Mouse (Mus musculus): ENCODE results near the gene Ppl. TPM values are rescaled to one million over a fixed set of nuclear protein-coding genes. Genes with fewer than 3 reads are reported as not detected.

Gene Ppl
- polyA plus RNA-seq, 1 experiment from 2014 or later, result 0.80 TPM

DNA sequence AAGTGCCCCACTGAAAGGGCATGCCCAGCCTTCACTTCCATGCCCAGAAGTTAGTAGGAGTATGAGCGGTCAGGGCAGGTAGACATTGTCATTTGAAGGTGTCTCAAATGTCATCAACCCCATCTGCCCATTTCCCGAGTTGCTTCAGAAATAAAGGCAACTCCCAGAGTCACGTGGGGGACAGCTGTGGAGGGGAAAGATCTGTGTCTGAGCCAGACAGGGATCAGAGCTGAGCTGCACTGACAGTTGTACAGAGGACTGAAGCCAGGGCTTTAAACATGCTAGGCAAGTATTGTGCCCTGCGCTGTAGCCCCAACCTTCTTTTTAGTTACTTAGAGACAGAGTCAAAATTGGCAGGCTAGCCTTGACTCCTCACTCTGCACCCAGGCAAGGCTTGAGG, 12.4 kb downstream of the Ppl start:
- 85% methylated on average over 4 of the region's 4 CpGs for WGBS
- no peak for ATAC-seq (ENCODE audit: low FRiP score, low read depth)
- H3K27me3 ChIP-seq (replicated peaks), result 0 out of 2 replicates have a peak, but pooled peaks cover 5% of the 10 kb centered on the region
- no peak overlapping the region for H3K4me2 ChIP-seq (replicated peaks)
- no peak overlapping the region for H3K9ac ChIP-seq
- H3K4me3 ChIP-seq, result no peak overlapping the region
- H3K4me1 ChIP-seq, result no peaks in the 10 kb centered on the region
- no peak overlapping the region for H3K27ac ChIP-seq
- H3K9me3 ChIP-seq, result no peaks in the 10 kb centered on the region
- no peaks in the 10 kb centered on the region for H3K36me3 ChIP-seq

DNA sequence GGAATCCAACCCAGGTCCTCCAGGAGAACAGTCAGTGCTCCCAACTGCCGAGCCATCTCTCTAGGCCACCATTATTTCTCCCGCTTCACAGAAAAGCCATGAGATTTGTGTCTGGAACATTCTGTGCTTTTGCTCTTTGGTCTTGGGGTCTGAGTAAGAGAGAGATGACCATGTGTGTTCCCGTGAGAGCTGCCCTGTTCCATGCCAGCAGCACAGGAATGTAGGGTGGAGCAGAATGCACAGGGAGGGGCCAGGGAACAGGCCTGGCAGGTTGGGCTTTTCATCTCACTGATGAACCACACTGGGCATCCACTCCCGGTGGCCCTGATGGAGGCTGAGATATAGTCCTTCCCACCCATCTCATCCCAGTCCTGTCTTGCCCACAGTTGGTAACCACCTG, 12.8 kb downstream of the Ppl start:
- ATAC-seq (ENCODE audit: low FRiP score, low read depth), result no peak
- Histone ChIP-seq H3K27me3 (replicated peaks) (0 out of 2 replicates have a peak, but pooled peaks cover 5% of the 10 kb centered on the region), H3K9me3 (no peaks in the 10 kb centered on the region), H3K27ac (no peak overlapping the region), H3K36me3 (no peaks in the 10 kb centered on the region), H3K4me1 (no peaks in the 10 kb centered on the region), H3K9ac (no peak overlapping the region), H3K4me2 (replicated peaks) (no peak overlapping the region), H3K4me3 (no peak overlapping the region)
- WGBS, result 83% methylated on average over 4 of the region's 4 CpGs

DNA sequence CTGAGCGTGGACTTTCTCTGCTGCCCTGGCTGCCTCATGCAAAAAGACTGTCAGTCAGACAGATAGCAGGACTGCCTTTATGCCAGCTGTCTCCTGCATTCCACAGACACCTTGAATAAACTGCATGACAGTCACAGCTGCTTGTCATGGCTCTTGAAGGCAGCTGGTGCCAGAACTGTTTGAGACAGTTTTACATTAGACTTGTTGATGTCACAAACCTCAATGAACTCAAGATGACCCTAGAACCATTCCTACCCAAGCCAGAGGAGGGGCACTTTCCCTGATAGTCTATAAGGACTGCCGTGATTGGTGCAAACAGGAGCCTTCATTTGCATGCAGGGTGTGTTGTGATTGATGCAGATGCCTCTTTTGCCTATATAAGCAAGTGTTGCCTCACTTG, 18.6 kb downstream of the Ppl start:
- no peak overlapping the region for H3K9ac ChIP-seq
- no peak overlapping the region for H3K27ac ChIP-seq
- H3K36me3 ChIP-seq, result no peaks in the 10 kb centered on the region
- no peaks in the 10 kb centered on the region for H3K9me3 ChIP-seq
- H3K4me1 ChIP-seq, result no peaks in the 10 kb centered on the region
- no peaks in the 10 kb centered on the region for H3K27me3 ChIP-seq (replicated peaks)
- whole genome bisulfite sequencing, result 72% methylated on average over 2 of the region's 2 CpGs
- no peak overlapping the region for H3K4me3 ChIP-seq
- no peak overlapping the region for H3K4me2 ChIP-seq (replicated peaks)
- no peak for ATAC-seq (ENCODE audit: low FRiP score, low read depth)

DNA sequence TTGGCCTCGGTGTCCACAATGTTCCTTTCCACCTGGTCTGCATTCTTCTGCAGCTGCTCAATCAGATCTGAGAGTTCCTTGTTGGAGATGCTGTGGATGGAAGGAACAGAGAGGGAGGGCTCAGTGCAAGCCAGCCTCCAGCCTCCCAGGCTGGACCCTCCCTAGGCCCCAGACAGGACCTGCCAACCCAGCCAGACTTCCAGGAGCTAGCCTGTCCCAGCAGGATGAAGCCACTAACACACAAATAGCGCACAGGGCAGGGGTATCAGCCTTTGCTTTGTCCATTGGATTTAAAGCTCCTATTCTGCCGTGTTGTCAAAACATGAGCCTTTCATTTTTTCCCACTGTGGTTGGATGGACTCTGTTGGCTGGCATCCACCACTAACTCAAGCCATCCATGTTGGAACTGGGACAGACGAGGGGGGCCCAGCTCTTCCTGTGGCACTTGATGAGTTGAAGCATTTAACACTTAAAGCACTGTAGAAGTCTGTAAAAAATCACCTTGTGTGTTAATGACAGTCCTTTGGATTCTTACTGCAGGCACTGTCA, 19.1 kb downstream of the Ppl start:
- Histone ChIP-seq H3K9me3 (no peaks in the 10 kb centered on the region), H3K4me1 (no peaks in the 10 kb centered on the region), H3K36me3 (no peaks in the 10 kb centered on the region), H3K4me2 (replicated peaks) (no peak overlapping the region), H3K27ac (no peak overlapping the region), H3K9ac (no peak overlapping the region), H3K27me3 (replicated peaks) (no peaks in the 10 kb centered on the region), H3K4me3 (no peak overlapping the region)
- WGBS, result 80% methylated on average over 4 of the region's 4 CpGs
- no peak for ATAC-seq (ENCODE audit: low FRiP score, low read depth)

DNA sequence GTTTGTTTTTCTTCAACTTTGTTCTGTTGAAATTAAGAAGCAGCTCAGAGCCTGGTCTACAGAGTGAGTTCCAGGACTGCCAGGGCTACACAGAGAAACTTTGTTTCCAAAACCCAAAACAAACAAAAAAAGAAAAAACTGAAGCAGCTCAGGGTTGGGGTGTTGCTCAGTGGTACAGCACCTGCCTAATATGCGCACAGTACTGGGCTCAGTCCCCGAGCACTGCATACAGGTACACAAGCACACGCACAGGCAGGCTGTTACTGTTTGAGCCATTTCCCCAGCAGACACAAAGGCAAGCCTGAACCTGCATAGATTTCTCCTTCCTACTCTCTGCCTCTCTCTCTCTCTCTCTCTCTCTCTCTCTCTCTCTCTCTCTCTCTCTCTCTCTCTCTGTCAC, 21.2 kb downstream of the Ppl start:
- H3K4me1 ChIP-seq, result no peaks in the 10 kb centered on the region
- H3K9me3 ChIP-seq, result no peaks in the 10 kb centered on the region
- H3K36me3 ChIP-seq, result no peaks in the 10 kb centered on the region
- ATAC-seq (ENCODE audit: low FRiP score, low read depth), result no peak
- no peak overlapping the region for H3K27ac ChIP-seq
- no peaks in the 10 kb centered on the region for H3K27me3 ChIP-seq (replicated peaks)
- H3K4me3 ChIP-seq, result no peak overlapping the region
- no peak overlapping the region for H3K4me2 ChIP-seq (replicated peaks)
- H3K9ac ChIP-seq, result no peak overlapping the region
- WGBS, result 93% methylated on average over 3 of the region's 3 CpGs

DNA sequence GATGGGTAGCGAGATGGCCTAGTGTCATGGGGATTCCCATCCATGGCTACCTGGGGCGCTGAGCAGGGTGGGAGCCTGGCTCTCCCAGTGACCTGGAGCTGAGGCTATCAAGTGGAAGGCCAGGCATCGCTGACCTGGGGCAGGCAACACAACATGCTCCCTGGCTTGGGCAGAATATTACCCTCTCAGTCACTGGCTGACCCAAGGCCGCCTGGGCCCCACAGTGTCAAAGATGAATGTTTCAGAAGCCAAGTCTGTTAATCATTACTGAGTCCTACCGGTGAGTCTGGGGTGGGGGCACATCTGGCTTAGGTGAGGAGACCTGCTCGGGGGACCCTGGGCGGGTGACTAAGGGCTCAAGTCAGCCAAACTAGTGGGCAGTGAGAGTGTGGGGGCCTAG, 22.3 kb downstream of the Ppl start:
- 77% methylated on average over 7 of the region's 7 CpGs for WGBS
- Histone ChIP-seq H3K36me3 (no peaks in the 10 kb centered on the region), H3K27ac (no peak overlapping the region), H3K4me1 (no peaks in the 10 kb centered on the region), H3K9ac (no peak overlapping the region), H3K4me3 (no peak overlapping the region), H3K9me3 (no peaks in the 10 kb centered on the region), H3K27me3 (replicated peaks) (no peaks in the 10 kb centered on the region), H3K4me2 (replicated peaks) (no peak overlapping the region)
- no peak for ATAC-seq (ENCODE audit: low FRiP score, low read depth)

DNA sequence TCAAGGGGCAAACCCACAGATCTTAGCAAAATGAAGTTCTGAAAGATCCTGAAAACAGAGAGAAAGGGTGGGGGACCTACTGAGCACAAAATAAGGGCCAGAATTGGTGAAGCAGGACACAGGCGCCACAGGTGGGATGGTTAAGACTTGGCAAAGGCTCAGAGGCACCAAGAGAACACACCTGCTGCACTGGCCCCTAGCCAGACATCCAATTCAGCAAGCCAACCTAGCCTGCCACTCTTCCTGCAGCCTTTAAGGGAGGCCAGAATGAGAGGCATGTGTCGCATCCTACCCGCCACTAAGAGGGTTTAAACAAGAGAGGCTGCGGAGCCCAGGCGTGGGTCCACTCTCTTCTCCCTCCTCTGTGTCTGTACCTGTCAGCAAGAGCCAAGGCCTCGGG, 31.2 kb downstream of the Ppl start:
- ATAC-seq (ENCODE audit: low FRiP score, low read depth), result no peak
- no peak overlapping the region for H3K4me2 ChIP-seq (replicated peaks)
- H3K4me1 ChIP-seq, result no peaks in the 10 kb centered on the region
- H3K9ac ChIP-seq, result no peak overlapping the region
- 82% methylated on average over 6 of the region's 6 CpGs for WGBS
- no peaks in the 10 kb centered on the region for H3K9me3 ChIP-seq
- H3K27me3 ChIP-seq (replicated peaks), result no peaks in the 10 kb centered on the region
- no peak overlapping the region for H3K4me3 ChIP-seq
- H3K36me3 ChIP-seq, result no peaks in the 10 kb centered on the region
- no peak overlapping the region for H3K27ac ChIP-seq

DNA sequence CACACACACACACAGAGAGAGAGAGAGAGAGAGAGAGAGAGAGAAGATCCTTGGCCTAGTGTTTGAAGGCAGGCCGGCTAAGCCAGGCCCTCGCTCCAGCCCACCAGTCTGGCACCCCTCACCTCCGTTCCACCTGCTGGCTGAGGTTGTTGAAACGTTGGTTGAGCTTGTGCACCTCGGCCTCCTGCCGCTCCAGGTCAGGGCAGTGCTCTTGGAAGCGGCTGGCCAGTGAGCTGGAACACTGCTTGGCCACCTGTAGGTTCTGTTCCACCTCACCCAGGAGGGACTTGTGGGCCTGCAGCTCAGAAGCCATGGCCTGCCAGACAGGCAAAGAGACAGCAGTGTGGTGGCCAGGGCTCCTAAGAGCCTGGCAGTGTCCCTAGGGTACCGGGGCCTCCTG, 35.7 kb downstream of the Ppl start:
- no peak overlapping the region for H3K27ac ChIP-seq
- no peak overlapping the region for H3K4me2 ChIP-seq (replicated peaks)
- 86% methylated on average over 8 of the region's 8 CpGs for WGBS
- H3K36me3 ChIP-seq, result no peaks in the 10 kb centered on the region
- no peak for ATAC-seq (ENCODE audit: low FRiP score, low read depth)
- no peaks in the 10 kb centered on the region for H3K9me3 ChIP-seq
- no peak overlapping the region for H3K9ac ChIP-seq
- H3K4me1 ChIP-seq, result no peaks in the 10 kb centered on the region
- H3K27me3 ChIP-seq (replicated peaks), result no peaks in the 10 kb centered on the region
- no peak overlapping the region for H3K4me3 ChIP-seq

DNA sequence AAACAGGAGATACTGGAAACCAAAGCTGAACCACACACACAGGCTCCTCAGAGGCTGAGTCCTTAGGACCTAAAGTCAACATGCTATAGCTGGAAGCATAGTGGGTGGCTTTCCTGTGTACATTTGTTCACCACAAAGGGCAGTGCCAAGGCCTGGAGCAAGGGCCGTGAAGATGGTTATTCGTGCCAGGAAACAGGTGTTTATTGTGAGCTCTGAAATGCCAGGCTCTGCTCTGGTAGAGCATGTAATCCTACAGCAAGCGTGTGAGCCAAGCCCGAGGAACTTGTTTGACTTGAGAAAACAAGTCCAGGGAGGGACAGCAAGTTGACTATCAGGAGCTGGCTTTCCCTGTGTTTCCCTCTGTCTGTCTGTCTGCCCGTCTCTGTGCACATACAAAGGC, 38.9 kb downstream of the Ppl start:
- no peak overlapping the region for H3K4me3 ChIP-seq
- no peaks in the 10 kb centered on the region for H3K27me3 ChIP-seq (replicated peaks)
- no peaks in the 10 kb centered on the region for H3K9me3 ChIP-seq
- H3K27ac ChIP-seq, result no peak overlapping the region
- H3K4me1 ChIP-seq, result no peaks in the 10 kb centered on the region
- H3K4me2 ChIP-seq (replicated peaks), result no peak overlapping the region
- no peak overlapping the region for H3K9ac ChIP-seq
- no peak for ATAC-seq (ENCODE audit: low FRiP score, low read depth)
- WGBS, result 83% methylated on average over 5 of the region's 5 CpGs
- peaks cover 6% of the 10 kb centered on the region; the same call in 1 of the 2 replicates for H3K36me3 ChIP-seq

DNA sequence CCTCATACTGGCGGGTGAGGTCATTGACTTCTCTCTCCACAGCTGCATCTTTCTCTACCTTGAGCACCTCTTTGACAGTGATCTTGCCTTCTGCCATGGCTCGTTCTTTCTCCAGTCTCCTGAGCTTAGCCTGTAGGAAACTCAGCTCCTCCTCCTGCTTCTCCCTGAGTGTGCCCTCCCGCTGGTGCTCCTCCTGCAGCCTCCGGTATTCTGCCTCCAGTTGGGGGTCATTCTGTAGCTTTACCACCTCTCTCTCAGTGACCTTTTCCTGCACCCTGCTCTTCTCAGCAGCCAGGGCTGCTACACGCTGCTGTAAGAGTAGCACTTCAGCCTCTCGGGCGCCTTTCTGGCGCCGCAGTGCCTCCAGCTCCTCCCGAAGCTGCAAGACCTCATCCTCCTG, 43.2 kb downstream of the Ppl start:
- H3K4me2 ChIP-seq (replicated peaks), result no peak overlapping the region
- H3K9ac ChIP-seq, result no peak overlapping the region
- no peak overlapping the region for H3K27ac ChIP-seq
- no peak overlapping the region for H3K4me3 ChIP-seq
- 69% methylated on average over 10 of the region's 10 CpGs for WGBS
- H3K9me3 ChIP-seq, result no peaks in the 10 kb centered on the region
- H3K36me3 ChIP-seq, result peaks cover 44% of the 10 kb centered on the region
- no peaks in the 10 kb centered on the region for H3K4me1 ChIP-seq
- H3K27me3 ChIP-seq (replicated peaks), result no peaks in the 10 kb centered on the region
- ATAC-seq (ENCODE audit: low FRiP score, low read depth), result no peak

DNA sequence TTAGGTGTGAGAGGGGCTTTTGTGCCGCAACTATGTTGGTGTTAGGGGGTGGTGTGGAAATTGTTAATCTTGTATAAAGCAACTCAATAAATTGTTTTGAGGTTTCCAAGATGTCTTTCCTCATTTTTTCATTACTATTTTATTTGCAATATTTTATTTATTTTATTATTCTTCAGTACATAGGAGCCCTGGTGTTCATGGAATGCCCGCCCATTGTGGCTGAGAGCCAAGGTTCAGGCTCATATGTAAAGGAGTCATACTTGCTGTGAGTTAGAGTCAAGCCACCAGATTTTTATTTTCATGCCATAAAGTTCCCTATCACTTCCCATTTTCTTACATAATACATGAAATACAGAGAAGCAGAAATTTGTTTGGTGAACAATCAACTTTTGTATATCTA, 46.0 kb downstream of the Ppl start:
- Histone ChIP-seq H3K27ac (no peak overlapping the region), H3K4me3 (no peak overlapping the region), H3K9me3 (no peaks in the 10 kb centered on the region), H3K36me3 (peaks cover 69% of the 10 kb centered on the region), H3K9ac (no peak overlapping the region), H3K4me1 (no peaks in the 10 kb centered on the region), H3K4me2 (replicated peaks) (no peak overlapping the region), H3K27me3 (replicated peaks) (no peaks in the 10 kb centered on the region)
- 97% methylated on average over 2 of the region's 2 CpGs for WGBS
- no peak for ATAC-seq (ENCODE audit: low FRiP score, low read depth)

DNA sequence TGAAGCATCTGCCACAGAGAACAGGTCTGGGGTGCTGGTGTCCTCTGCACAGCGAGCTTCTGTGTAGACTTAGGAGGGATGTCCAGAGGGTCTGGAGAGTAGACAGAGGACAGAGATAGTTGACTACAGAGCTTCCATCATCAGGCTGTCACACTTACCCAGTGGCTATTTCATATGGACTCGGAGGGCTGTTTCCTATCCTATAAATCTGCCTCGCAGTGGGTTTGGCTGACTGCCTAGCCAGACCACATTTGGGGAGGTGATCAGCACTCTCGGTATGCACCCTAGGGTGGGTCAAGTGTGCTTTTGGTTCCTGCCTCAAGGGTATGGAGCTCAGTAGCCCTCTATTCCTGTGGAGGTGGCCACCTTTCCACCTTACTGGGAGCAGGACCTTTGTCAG, 47.0 kb downstream of the Ppl start:
- H3K36me3 ChIP-seq, result peaks cover 71% of the 10 kb centered on the region
- no peaks in the 10 kb centered on the region for H3K9me3 ChIP-seq
- H3K4me3 ChIP-seq, result no peak overlapping the region
- H3K27me3 ChIP-seq (replicated peaks), result no peaks in the 10 kb centered on the region
- ATAC-seq (ENCODE audit: low FRiP score, low read depth), result no peak
- 91% methylated on average over 4 of the region's 4 CpGs for WGBS
- H3K9ac ChIP-seq, result no peak overlapping the region
- no peaks in the 10 kb centered on the region for H3K4me1 ChIP-seq
- no peak overlapping the region for H3K27ac ChIP-seq
- no peak overlapping the region for H3K4me2 ChIP-seq (replicated peaks)

DNA sequence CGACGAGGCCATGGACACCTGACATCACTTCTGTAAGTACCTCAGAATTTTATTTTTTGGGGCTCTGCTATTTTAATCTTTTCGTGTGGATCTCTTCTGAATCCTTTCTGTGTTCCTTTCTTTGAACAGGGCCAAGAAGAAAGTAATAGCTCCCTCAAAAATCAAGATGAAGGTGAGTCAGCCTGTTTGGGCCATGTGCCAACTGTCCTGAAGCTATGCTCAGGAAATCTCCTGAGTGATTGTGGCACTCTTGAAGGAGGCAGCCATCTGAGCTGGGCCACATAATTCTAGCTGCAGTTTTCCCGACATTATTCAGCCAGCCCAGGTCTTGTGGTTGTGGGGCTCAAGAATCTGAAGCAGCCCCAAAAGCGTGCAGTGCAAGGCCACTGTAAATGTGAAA, 57.9 kb downstream of the Ppl start:
- no peak overlapping the region for H3K4me2 ChIP-seq (replicated peaks)
- H3K9me3 ChIP-seq, result no peaks in the 10 kb centered on the region
- no peak overlapping the region for H3K4me3 ChIP-seq
- no peaks in the 10 kb centered on the region for H3K4me1 ChIP-seq
- H3K36me3 ChIP-seq, result peaks cover 92% of the 10 kb centered on the region
- no peak overlapping the region for H3K9ac ChIP-seq
- 96% methylated on average over 5 of the region's 5 CpGs for WGBS
- H3K27ac ChIP-seq, result no peak overlapping the region
- ATAC-seq (ENCODE audit: low FRiP score, low read depth), result no peak
- no peaks in the 10 kb centered on the region for H3K27me3 ChIP-seq (replicated peaks)

Data from neural tube, embryonic 12.5 days (tissue).